Mouse (Mus musculus) hematopoietic multipotent progenitor cell, adult 10-12 weeks (in vitro differentiated cells): ENCODE data around the gene Morn4. TPM values are rescaled to one million over a fixed set of nuclear protein-coding genes. Genes with fewer than 3 reads are reported as not detected.

Experiments
- polyA plus RNA-seq: library from polyadenylated mRNA; stranded (reverse); fragments of >175 nt; gene quantifications from 2 replicates; pipeline ENCODE4 v1.2.3, GENCODE M21; 2012; ENCODE audit warnings: low replicate concordance

Gene Morn4
- 0.08 TPM in 2 replicates for polyA plus RNA-seq

GRCm38 (mm10) chr19:42086166-42086565, at the start of gene Morn4:
TSS of gene Morn4 (minus strand) at chr19:42086357.

GRCm38 (mm10) chr19:42128787-42129508, 42.8 kb upstream of the Morn4 start, which contains the start of gene Avpi1:
TSS of gene Avpi1 (minus strand) at chr19:42129059.

GRCm38 (mm10) chr19:42089748-42090595, 3.8 kb upstream of the Morn4 start, which contains the start of gene Pi4k2a:
TSS of gene Pi4k2a (plus strand) at chr19:42090470.

GRCm38 (mm10) chr19:42051948-42052347, 34.2 kb downstream of the Morn4 start, which contains the start of gene 4933411K16Rik:
TSS of gene 4933411K16Rik (plus strand) at chr19:42052248.

GRCm38 (mm10) chr19:42045269-42046102, 40.7 kb downstream of the Morn4 start, which contains the start of gene Hoga1:
TSS of gene Hoga1 (plus strand) at chr19:42045610.

GRCm38 (mm10) chr19:42035456-42036248, 50.5 kb downstream of the Morn4 start, which contains the start of gene Ankrd2:
TSS of gene Ankrd2 (plus strand) at chr19:42036000.

Other genes with a start within 250 kb of the Morn4 start
- gene Frat2, start 238.2 kb downstream of the Morn4 start, polyA plus RNA-seq = 12.4 and 20.4 TPM in 2 replicates
- 8.6 and 10.4 TPM in 2 replicates for gene Rrp12, start 190.2 kb downstream of the Morn4 start, polyA plus RNA-seq
- 97.8 and 113 TPM in 2 replicates for gene Pgam1, start 174.4 kb downstream of the Morn4 start, polyA plus RNA-seq
- 4.3 and 12.1 TPM in 2 replicates for gene Exosc1, start 152.9 kb downstream of the Morn4 start, polyA plus RNA-seq
- 19.2 and 21.3 TPM in 2 replicates for gene Zdhhc16, start 152.9 kb downstream of the Morn4 start, polyA plus RNA-seq
- gene Mms19, start 105.2 kb downstream of the Morn4 start, polyA plus RNA-seq = 16.1 and 17.4 TPM in 2 replicates
- 21.5 and 23.0 TPM in 2 replicates for gene Ubtd1, start 104.6 kb downstream of the Morn4 start, polyA plus RNA-seq
- gene Ankrd2, start 50.4 kb downstream of the Morn4 start, polyA plus RNA-seq = 0.88 and 2.3 TPM in 2 replicates
- 0.80 TPM in 1 of 2 replicates, not detected in the other for gene Hoga1, start 40.7 kb downstream of the Morn4 start, polyA plus RNA-seq
- gene 4933411K16Rik, start 34.1 kb downstream of the Morn4 start, polyA plus RNA-seq = 0.08 TPM in 1 of 2 replicates, not detected in the other
- gene Pi4k2a, start 4.1 kb upstream of the Morn4 start, polyA plus RNA-seq = 28.0 and 54.8 TPM in 2 replicates
- gene Avpi1, start 42.7 kb upstream of the Morn4 start, polyA plus RNA-seq = 26.7 and 58.4 TPM in 2 replicates
- gene Marveld1, start 61.0 kb upstream of the Morn4 start, polyA plus RNA-seq = 17.7 and 33.9 TPM in 2 replicates
- 26.0 and 40.9 TPM in 2 replicates for gene Zfyve27, start 77.6 kb upstream of the Morn4 start, polyA plus RNA-seq
- not detected in 2 replicates for gene Sfrp5, start 115.9 kb upstream of the Morn4 start, polyA plus RNA-seq
- 0.03 TPM in 1 of 2 replicates, not detected in the other for gene Golga7b, start 161.2 kb upstream of the Morn4 start, polyA plus RNA-seq